Mouse (Mus musculus) cerebellum, adult 2 months (tissue): ENCODE data around the gene Diaph3. TPM values are rescaled to one million over a fixed set of nuclear protein-coding genes. Genes with fewer than 3 reads are reported as not detected.

Experiments used
- DNase-seq, 2 experiments: peaks; one replicate each; pipeline ENCODE4 v3.0.0; 2021
- H3K27ac ChIP-seq: fragments of 200-500 bp; 2 replicates; pipeline ENCODE4 v1.5.1; 2012; ENCODE audit warnings: low read length, control low read depth, inconsistent platforms; ENCODE audit not compliant: insufficient read depth
- H3K27me3 ChIP-seq: fragments of 200-500 bp; 2 replicates; pipeline ENCODE4 v1.6.1; 2012; ENCODE audit warnings: inconsistent platforms, mild to moderate bottlenecking, low read length, moderate library complexity; ENCODE audit not compliant: control insufficient read depth, insufficient read depth
- H3K4me1 ChIP-seq: fragments of 200-500 bp; 2 replicates; pipeline ENCODE4 v1.6.1; 2011; ENCODE audit warnings: low read length; ENCODE audit not compliant: control insufficient read depth, insufficient read depth
- H3K4me3 ChIP-seq: fragments of 200-500 bp; replicated peaks from 2 replicates; pipeline ENCODE3; 2011; ENCODE audit warnings: mild to moderate bottlenecking, low read depth, low read length, control low read depth; ENCODE audit not compliant: insufficient read depth
- CTCF ChIP-seq: fragments of 200-500 bp; IDR thresholded peaks from 2 replicates; pipeline ENCODE4 v1.5.1; 2011; ENCODE audit warnings: low read depth, mild to moderate bottlenecking, control low read depth, low read length, moderate library complexity, borderline replicate concordance; ENCODE audit not compliant: insufficient read depth
- POLR2A ChIP-seq: fragments of 200-500 bp; IDR thresholded peaks from 2 replicates; pipeline ENCODE4 v1.6.1; 2011; ENCODE audit warnings: low read length, control low read depth, borderline replicate concordance; ENCODE audit not compliant: insufficient read depth
- WGBS: fragments of 180-500 bp; shearing (Covaris S2); methylation state at CpG from one replicate; pipeline ENCODE4 v1.1.7; 2018; 5-methylcytosine and 5-hydroxymethylcytosine counted together
- polyA plus RNA-seq: library from polyadenylated mRNA; depleted of rRNA; stranded (reverse); fragments of >200 nt; gene quantifications from 2 replicates; pipeline ENCODE4 v1.2.3, GENCODE M21; 2012

Diaph3 gene
- polyA plus RNA-seq, 1 experiment: 2.0 TPM

DNA sequence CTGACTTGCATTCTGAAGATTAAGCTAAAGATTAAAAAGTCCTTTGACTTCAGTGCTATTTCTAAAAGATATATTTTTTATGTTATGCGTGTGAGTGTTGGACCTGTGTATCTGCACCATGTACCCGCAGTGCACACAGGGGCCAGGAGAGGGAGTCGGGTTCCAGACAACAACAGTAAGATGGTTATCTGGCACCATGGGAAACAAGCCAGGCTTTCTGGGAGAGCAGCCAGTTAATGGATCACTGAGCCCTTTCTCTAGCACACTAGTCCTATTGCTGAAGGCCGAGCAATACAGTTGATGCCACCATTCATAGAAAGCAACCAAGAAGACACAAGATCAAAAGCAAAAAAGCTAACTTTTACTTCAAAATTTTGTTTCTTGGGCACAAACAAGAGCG, 271.5 kb downstream of the Diaph3 start:
- peak; percentile 21 to 25 for DNase-seq
- 57% methylated on average over 5 of the region's 5 CpGs for WGBS
- H3K27me3 ChIP-seq: no peaks in the 10 kb centered on the region
- no peak overlapping the region for H3K4me3 ChIP-seq
- H3K4me1 ChIP-seq: no peaks in the 10 kb centered on the region
- no peak overlapping the region for H3K27ac ChIP-seq
- TF ChIP-seq CTCF (peak; percentile 25; the same call in 1 of the 2 replicates), POLR2A (no peak)

DNA sequence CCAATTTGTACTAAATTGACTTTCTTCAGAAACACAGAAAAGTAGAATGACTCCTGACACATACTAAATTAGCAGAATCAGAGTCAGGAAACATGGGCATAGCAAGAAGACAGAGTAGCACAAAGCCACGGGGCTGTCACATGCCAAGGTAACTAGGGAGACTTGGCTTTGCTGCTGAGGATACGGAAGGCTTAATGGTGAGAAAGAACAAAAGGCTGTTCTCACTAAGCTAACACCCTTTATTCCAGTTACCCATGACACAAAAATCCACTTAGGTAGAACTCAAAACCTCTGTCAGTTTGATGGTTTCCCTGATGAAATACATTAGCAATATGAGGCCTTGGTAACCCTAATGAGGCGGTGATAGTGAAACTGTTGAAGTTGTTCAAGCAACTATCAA, 273.9 kb downstream of the Diaph3 start:
- H3K27ac ChIP-seq: no peak overlapping the region
- no peaks in the 10 kb centered on the region for H3K27me3 ChIP-seq
- DNase-seq: peak in 1 of 2 experiments; percentile 6
- H3K4me3 ChIP-seq: no peak overlapping the region
- WGBS: 53% methylated on average over 3 of the region's 3 CpGs
- TF ChIP-seq POLR2A: no peak
- no peak for TF ChIP-seq CTCF
- H3K4me1 ChIP-seq: no peaks in the 10 kb centered on the region

DNA sequence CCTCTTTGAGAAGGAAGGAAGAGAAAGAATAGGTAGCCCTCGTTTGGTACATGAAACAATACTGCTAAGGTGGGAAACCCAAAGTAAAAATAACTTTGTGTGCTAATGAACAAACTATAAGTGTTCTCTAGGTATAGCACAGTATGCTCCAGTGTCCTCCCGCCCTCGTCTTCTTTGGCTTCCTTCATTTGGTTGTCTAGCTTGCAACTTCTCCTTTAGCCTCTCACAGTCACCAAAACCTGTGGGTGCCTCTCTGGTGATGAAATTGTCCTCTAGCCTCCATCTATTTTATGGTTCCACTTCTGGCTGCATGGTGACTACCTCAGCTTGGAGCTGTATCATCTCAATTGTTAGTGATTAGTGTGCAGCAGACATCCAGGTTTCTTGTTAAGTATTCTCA, 277.0 kb downstream of the Diaph3 start:
- H3K27me3 ChIP-seq: no peaks in the 10 kb centered on the region
- no peaks in the 10 kb centered on the region for H3K4me1 ChIP-seq
- no peak for DNase-seq
- H3K4me3 ChIP-seq: no peak overlapping the region
- H3K27ac ChIP-seq: no peak overlapping the region
- TF ChIP-seq CTCF: no peak
- TF ChIP-seq POLR2A: no peak
- 92% methylated on average over 3 of the region's 3 CpGs for WGBS

DNA sequence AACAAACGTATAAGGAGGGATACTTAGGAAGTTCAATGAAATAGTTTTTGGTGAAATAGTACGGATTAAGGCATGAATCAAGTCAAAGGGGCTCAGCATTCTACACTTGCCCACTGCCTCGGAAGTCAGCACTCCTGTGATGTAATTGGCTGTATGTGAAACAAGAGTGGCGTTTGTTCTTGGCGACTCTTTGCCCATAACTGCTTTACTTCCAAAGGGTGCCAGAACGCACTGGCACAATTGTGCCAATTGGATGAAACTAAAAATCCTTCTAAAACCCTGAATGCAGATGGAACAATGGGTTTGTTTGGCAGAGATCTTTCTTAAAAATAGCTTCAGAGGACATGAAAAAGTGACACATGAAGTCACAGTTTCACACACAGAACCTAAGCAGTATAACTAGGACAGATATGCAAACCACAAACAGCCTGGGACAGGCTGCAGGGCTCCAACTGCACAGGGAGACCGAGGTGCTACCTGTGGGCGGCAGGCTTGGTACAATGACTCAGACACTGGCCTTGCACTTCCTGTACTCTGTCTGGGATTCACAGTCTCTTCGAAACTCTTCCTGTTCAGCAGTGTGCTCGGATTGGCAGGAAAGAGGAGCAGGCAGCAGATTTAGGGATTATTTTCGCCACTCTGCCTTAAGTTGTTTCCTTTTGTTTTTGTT, 279.6 kb downstream of the Diaph3 start:
- no peaks in the 10 kb centered on the region for H3K27me3 ChIP-seq
- H3K4me1 ChIP-seq: no peaks in the 10 kb centered on the region
- H3K27ac ChIP-seq: no peak overlapping the region
- no peak overlapping the region for H3K4me3 ChIP-seq
- TF ChIP-seq POLR2A: no peak
- TF ChIP-seq CTCF: no peak
- DNase-seq: no peak
- WGBS: 68% methylated on average over 11 of the region's 11 CpGs

DNA sequence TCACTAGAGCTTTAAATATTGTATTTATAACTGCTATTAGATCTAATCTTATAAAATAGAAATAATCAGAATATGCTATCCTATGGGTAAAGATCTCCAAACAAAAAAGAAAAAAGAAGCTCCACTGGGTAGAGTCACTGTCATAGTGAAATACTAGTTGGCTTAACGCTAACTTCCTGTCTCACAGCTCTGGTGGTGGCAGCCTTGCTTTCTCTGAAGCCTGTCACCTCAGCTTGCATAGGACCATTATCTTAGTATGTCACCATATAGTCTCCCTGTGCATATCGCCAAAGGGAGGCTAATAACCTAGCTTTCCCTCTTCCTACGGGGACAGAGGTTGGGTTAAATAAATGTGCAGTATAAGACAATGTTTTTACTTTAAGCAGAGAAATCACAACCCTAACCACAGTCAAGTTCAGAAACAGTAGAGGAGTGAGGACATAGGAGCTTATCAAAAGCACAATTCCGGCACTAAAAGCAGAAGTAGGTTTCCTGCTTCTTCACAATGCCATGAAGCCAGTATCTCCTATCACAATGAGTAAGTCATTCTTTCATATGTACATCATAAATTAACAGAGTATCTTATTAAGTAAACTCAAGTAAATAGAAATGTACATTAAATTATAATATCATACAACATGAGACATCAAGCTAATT, 293.8 kb downstream of the Diaph3 start:
- Histone ChIP-seq H3K4me1 (no peaks in the 10 kb centered on the region), H3K4me3 (no peak overlapping the region), H3K27ac (no peak overlapping the region), H3K27me3 (no peaks in the 10 kb centered on the region)
- no peak for DNase-seq
- 93% methylated on average over 4 of the region's 4 CpGs for WGBS
- TF ChIP-seq CTCF: no peak
- TF ChIP-seq POLR2A: no peak

DNA sequence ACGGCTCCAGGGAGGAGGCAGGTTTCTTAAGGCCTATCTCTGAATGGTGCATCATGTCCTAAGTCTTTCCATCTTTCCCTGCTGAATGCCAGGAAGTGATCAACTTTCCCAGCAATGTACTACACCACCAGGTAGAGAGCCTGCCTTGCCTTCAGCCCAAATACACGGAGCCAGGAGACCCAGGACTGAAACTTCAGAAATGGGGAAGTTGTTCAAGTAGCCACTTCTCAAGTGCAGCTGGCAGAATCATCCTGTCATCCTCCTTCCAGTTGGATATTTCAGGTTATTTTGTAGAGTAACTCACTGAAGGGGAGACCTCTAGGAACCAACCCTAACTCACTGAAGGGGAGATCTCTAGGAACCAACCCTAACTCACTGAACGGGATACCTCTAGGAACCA, 297.0 kb downstream of the Diaph3 start:
- H3K4me3 ChIP-seq: no peak overlapping the region
- TF ChIP-seq POLR2A: no peak
- no peak for TF ChIP-seq CTCF
- 91% methylated on average over 3 of the region's 3 CpGs for WGBS
- no peaks in the 10 kb centered on the region for H3K27me3 ChIP-seq
- no peak overlapping the region for H3K27ac ChIP-seq
- no peaks in the 10 kb centered on the region for H3K4me1 ChIP-seq
- DNase-seq: no peak

DNA sequence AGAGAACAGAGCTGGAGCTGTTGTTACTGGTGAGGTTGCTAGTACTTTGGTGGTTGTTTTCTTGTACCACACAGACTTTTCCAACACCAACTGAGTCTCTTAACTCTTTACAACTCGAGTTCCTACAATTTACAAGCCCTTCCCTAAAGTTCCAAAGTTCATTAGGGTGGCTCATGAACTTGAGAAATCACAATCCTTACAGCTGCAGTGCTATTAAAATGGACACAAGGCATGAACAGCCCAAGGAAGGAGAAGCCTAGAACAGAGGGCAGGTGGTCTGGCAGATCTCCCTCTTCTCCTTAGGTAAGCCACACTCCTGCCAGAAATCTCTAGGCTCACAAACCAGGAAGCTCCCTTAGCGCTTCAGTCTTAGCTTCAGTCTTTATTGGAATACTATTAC, 303.4 kb downstream of the Diaph3 start:
- WGBS: 26% methylated on average over 2 of the region's 2 CpGs

DNA sequence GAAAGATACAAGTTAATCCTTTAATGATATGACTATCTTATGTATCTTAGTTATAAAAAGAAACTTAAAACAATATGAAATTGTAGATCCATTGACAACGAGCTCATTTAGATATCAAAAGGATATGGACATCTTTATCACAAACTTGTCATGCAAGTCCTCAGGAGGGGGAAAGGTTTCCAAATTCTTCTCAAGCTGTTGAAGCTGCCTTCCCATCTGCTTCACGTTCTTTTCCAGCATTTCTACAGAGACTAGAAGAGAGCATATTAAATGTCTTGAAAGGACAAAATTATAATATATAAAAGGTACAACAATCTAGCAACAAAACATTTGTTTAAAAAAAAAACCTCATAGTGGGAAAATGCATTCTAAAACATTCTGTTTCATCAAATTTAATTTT, 306.2 kb downstream of the Diaph3 start:
- no peaks in the 10 kb centered on the region for H3K4me1 ChIP-seq
- 18% methylated on average over 2 of the region's 2 CpGs for WGBS
- no peak overlapping the region for H3K4me3 ChIP-seq
- no peak overlapping the region for H3K27ac ChIP-seq
- DNase-seq: no peak
- no peaks in the 10 kb centered on the region for H3K27me3 ChIP-seq
- TF ChIP-seq CTCF: no peak
- no peak for TF ChIP-seq POLR2A

More for the DNA sequence above, 303.4 kb downstream of the Diaph3 start:
- Histone ChIP-seq H3K4me3 (no peak overlapping the region), H3K27ac (no peak overlapping the region), H3K4me1 (no peaks in the 10 kb centered on the region), H3K27me3 (no peaks in the 10 kb centered on the region)
- TF ChIP-seq CTCF: no peak
- no peak for TF ChIP-seq POLR2A
- no peak for DNase-seq
